Mouse (Mus musculus): ENCODE data around the gene Polr1e.
"Not testable (repeated sequence)": the region's sequence is repeated elsewhere in the genome, so short reads cannot be mapped to it uniquely, and the experiment has no call there.

The Polr1e gene

GRCm38 (mm10) chr4:45005452-45005851 is 12.9 kb upstream of the Polr1e start:
- no peak for DNase-seq (ENCODE audit: low spot score in 2 of 2)

- peak in 1 of 2 experiments; percentile 49 for DNase-seq (ENCODE audit: low spot score in 2 of 2)
These were observed 7.5 kb upstream of the Polr1e start for GRCm38 (mm10) chr4:45010806-45011415.

GRCm38 (mm10) chr4:45011581-45012104 is 6.7 kb upstream of the Polr1e start:
- no peak for DNase-seq (ENCODE audit: low spot score in 2 of 2)

GRCm38 (mm10) chr4:45012105-45012975 is 6.0 kb upstream of the Polr1e start, which contains the start of gene Zbtb5:
Zbtb5 (minus strand) TSS chr4:45012412.
- DNase-seq (ENCODE audit: low spot score in 2 of 2): peak; percentile 100

- DNase-seq (ENCODE audit: low spot score in 2 of 2): no peak
These were observed 5.4 kb upstream of the Polr1e start for GRCm38 (mm10) chr4:45013031-45013431.

- DNase-seq (ENCODE audit: low spot score in 2 of 2): no peak
These were observed 4.8 kb upstream of the Polr1e start for GRCm38 (mm10) chr4:45013537-45013936.

- DNase-seq (ENCODE audit: low spot score in 2 of 2): peak; percentile 68 to 79
These were observed 2.8 kb upstream of the Polr1e start for GRCm38 (mm10) chr4:45015615-45016014.

- no peak for DNase-seq (ENCODE audit: low spot score in 2 of 2)
These were observed 626 bp downstream of the Polr1e start for GRCm38 (mm10) chr4:45019009-45019408.

- DNase-seq (ENCODE audit: low spot score in 2 of 2): no peak
These were observed 8.1 kb downstream of the Polr1e start for GRCm38 (mm10) chr4:45026459-45026858.

- DNase-seq (ENCODE audit: low spot score in 2 of 2): no peak
These were observed 14.2 kb downstream of the Polr1e start for GRCm38 (mm10) chr4:45032586-45032985.

GRCm38 (mm10) chr4:45034693-45035628 is 16.6 kb downstream of the Polr1e start:
- DNase-seq (ENCODE audit: low spot score in 2 of 2): no peak

- DNase-seq (ENCODE audit: low spot score in 2 of 2): no peak
These were observed 17.7 kb downstream of the Polr1e start for GRCm38 (mm10) chr4:45036048-45036447.

- no peak for DNase-seq (ENCODE audit: low spot score in 2 of 2)
These were observed 18.2 kb downstream of the Polr1e start for GRCm38 (mm10) chr4:45036571-45036970.

GRCm38 (mm10) chr4:45037455-45038410 is 19.4 kb downstream of the Polr1e start:
- DNase-seq (ENCODE audit: low spot score in 2 of 2): no peak

- not testable (repeated sequence) for DNase-seq (ENCODE audit: low spot score in 2 of 2)
These were observed 20.5 kb downstream of the Polr1e start for GRCm38 (mm10) chr4:45038879-45039278.

- DNase-seq (ENCODE audit: low spot score in 2 of 2): not testable (repeated sequence)
These were observed 21.2 kb downstream of the Polr1e start for GRCm38 (mm10) chr4:45039546-45039945.

- no peak for DNase-seq (ENCODE audit: low spot score in 2 of 2)
These were observed 22.4 kb downstream of the Polr1e start for GRCm38 (mm10) chr4:45040795-45041194.

GRCm38 (mm10) chr4:45046679-45047078 is 28.3 kb downstream of the Polr1e start:
- no peak for DNase-seq (ENCODE audit: low spot score in 2 of 2)

- DNase-seq (ENCODE audit: low spot score in 2 of 2): peak in 1 of 2 experiments; percentile 42
These were observed 29.0 kb downstream of the Polr1e start for GRCm38 (mm10) chr4:45047286-45047887.

GRCm38 (mm10) chr4:45047956-45048355 is 29.6 kb downstream of the Polr1e start:
- DNase-seq (ENCODE audit: low spot score in 2 of 2): peak; percentile 50
